Mouse (Mus musculus) embryonic facial prominence, embryonic 14.5 days (tissue): ENCODE data around the gene Nudt22. TPM values are rescaled to one million over a fixed set of nuclear protein-coding genes. Genes with fewer than 3 reads are reported as not detected.

Source experiments
- ATAC-seq: fragments of 200-750 bp; cut with Nextera tagmentation; 2 replicates; pipeline ENCODE4 v1.8.0; 2017; ENCODE audit warnings: low read depth, moderate number of reproducible peaks, moderate TSS enrichment
- DNase-seq: peaks from one replicate; pipeline ENCODE4 v3.0.0-alpha.2; 2015; ENCODE audit warnings: low spot score
- H3K27ac ChIP-seq: fragments of 300-500 bp; sonication (generic); replicated peaks from 2 replicates; pipeline ENCODE4 v1.5.1; 2014; ENCODE audit warnings: low read depth, mild to moderate bottlenecking, low read length, moderate library complexity
- H3K27me3 ChIP-seq: fragments of 300-500 bp; sonication (generic); replicated peaks from 2 replicates; pipeline ENCODE4 v1.6.1; 2014; ENCODE audit warnings: low read length; ENCODE audit not compliant: control insufficient read depth, insufficient read depth
- H3K36me3 ChIP-seq: fragments of 300-500 bp; sonication (generic); 2 replicates; pipeline ENCODE4 v1.6.1; 2014; ENCODE audit warnings: low read length, mixed read lengths; ENCODE audit not compliant: control insufficient read depth, insufficient read depth
- H3K4me1 ChIP-seq: fragments of 300-500 bp; sonication (generic); 2 replicates; pipeline ENCODE4 v1.6.1; 2014; ENCODE audit warnings: antibody characterized with exemption, low read length; ENCODE audit not compliant: control insufficient read depth, insufficient read depth
- H3K4me2 ChIP-seq: fragments of 300-500 bp; sonication (generic); 2 replicates; pipeline ENCODE4 v1.6.1; 2014; ENCODE audit warnings: low read depth, mild to moderate bottlenecking, low read length, moderate library complexity, mixed read lengths
- H3K4me3 ChIP-seq: fragments of 300-500 bp; sonication (generic); 2 replicates; pipeline ENCODE4 v1.5.1; 2014; ENCODE audit warnings: low read depth, mild to moderate bottlenecking, low read length
- H3K9ac ChIP-seq: fragments of 300-500 bp; sonication (generic); 2 replicates; pipeline ENCODE4 v1.6.1; 2014; ENCODE audit warnings: low read depth, mild to moderate bottlenecking, low read length, moderate library complexity, mixed read lengths
- H3K9me3 ChIP-seq: fragments of 300-500 bp; sonication (generic); 2 replicates; pipeline ENCODE4 v1.6.1; 2016; ENCODE audit warnings: low read length; ENCODE audit not compliant: control insufficient read depth
- WGBS: fragments of 180-500 bp; shearing (Covaris S2); extraction: QIAGEN DNeasy Blood & Tissue Kit; methylation state at CpG from one replicate; pipeline ENCODE4 v1.1.7; 2014; 5-methylcytosine and 5-hydroxymethylcytosine counted together
- polyA plus RNA-seq: library from polyadenylated mRNA; unstranded; fragments of >200 nt; fragmentation: Nextera tagmentation; extraction: Ambion mirVana; gene quantifications from 2 replicates; pipeline ENCODE4 v1.2.1, GENCODE M21; 2014

Nudt22 gene
- polyA plus RNA-seq, result 21.9 and 22.9 TPM in 2 replicates

DNA sequence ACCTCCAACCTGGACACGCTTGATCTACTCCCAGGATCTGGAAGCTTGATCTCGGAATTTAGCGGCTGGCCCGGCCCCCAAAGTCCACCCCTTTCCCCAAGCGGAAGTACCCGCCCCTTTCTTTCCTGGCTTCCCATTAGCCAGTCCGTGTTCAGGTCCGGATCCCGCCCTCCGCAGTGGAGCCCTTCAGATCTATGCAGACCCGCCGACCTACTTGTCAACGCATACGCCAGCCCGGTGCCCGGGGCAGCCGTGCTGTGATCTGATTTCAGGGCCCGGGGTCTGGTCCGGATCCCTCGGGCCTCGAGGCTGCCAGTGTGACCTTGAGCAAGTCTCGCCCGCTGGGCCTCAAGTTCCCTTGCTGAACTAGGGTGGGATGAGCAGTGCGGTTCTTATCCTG lies at the start of gene Nudt22, which contains the start of gene Trpt1:
TSS of gene Nudt22 (minus strand) at position 112 of the 400 bp plus-strand sequence.
TSS of gene Trpt1 (plus strand) at position 126 of the 400 bp plus-strand sequence.
- Histone ChIP-seq H3K4me3 (peak within 1 kb of the TSS; percentile 50), H3K27me3 (no peaks in the 10 kb centered on the region), H3K4me2 (peak within 1 kb of the TSS; percentile 70), H3K9me3 (no peaks in the 10 kb centered on the region), H3K36me3 (peaks cover 21% of the 10 kb centered on the region), H3K4me1 (peaks cover 29% of the 10 kb centered on the region; the same call in 1 of the 2 replicates), H3K27ac (no peak within 1 kb of the TSS), H3K9ac (peak within 1 kb of the TSS; percentile 72)
- ATAC-seq, result peak; percentile 80
- peak; percentile 95 for DNase-seq
- WGBS, result 1% methylated on average over 23 of the region's 24 CpGs

DNA sequence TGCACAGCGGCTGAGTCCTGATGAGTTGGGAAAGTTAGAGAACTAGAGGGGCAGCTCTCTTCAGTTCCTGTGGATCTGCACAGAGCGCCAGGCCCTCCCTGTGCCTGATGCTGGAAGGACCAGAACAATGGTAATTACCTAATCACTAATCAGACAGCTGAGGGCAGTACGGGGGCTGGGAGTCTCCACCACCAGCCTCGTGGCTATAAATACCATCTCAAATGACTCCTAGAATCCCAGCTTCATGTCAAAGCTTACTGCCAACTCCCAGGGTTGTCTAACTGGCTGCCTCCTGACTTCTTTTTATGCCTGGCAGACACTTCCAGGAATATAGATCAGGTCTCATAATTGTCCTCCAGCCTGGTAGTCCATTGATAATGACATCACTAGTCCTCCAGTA lies 48.8 kb upstream of the Nudt22 start:
- ATAC-seq (no peak), DNase-seq (no peak)
- H3K9me3 ChIP-seq, result no peaks in the 10 kb centered on the region
- no peaks in the 10 kb centered on the region for H3K27me3 ChIP-seq
- no peak overlapping the region; the same call in 1 of the 2 replicates for H3K27ac ChIP-seq
- peaks cover 3% of the 10 kb centered on the region; the same call in 1 of the 2 replicates for H3K4me1 ChIP-seq
- 0 out of 2 replicates have a peak overlapping the region, but pooled peaks have one; percentile 31 for H3K9ac ChIP-seq
- no peak overlapping the region for H3K4me3 ChIP-seq
- 32% methylated on average over 4 of the region's 4 CpGs for WGBS
- H3K36me3 ChIP-seq, result no peaks in the 10 kb centered on the region
- no peak overlapping the region for H3K4me2 ChIP-seq

GRCm38 (mm10) chr19:7044279-7044678 lies 48.4 kb upstream of the Nudt22 start:
- H3K4me1 ChIP-seq, result peaks cover 3% of the 10 kb centered on the region; the same call in 1 of the 2 replicates
- 53% methylated on average over 4 of the region's 4 CpGs for WGBS
- no peak overlapping the region; the same call in 1 of the 2 replicates for H3K27ac ChIP-seq
- H3K4me2 ChIP-seq, result no peak overlapping the region
- H3K36me3 ChIP-seq, result no peaks in the 10 kb centered on the region
- no peaks in the 10 kb centered on the region for H3K9me3 ChIP-seq
- no peak overlapping the region for H3K4me3 ChIP-seq
- ATAC-seq, result no peak
- no peak for DNase-seq
- no peaks in the 10 kb centered on the region for H3K27me3 ChIP-seq
- 0 out of 2 replicates have a peak overlapping the region, but pooled peaks have one; percentile 31 for H3K9ac ChIP-seq

DNA sequence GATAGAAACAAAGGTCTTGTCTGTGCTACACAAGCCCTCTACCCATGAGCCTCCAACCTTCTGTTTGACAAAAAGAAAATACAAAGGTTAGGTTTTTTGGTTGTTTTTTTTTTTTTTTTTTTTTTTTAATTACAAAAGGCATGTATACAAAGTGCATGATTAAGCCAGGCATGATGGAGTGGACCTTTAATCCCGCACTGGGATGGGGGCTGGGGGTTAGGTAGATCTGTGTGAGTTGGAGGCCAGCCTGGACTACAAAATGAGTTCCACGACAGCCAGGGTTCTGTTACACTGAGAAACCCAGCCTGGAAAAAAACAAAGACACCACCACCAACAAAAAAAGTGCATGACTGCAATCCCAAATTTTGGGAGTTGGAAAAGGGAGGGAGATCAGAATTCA lies 45.3 kb upstream of the Nudt22 start:
- no peak overlapping the region for H3K9ac ChIP-seq
- no peaks in the 10 kb centered on the region for H3K9me3 ChIP-seq
- no peaks in the 10 kb centered on the region for H3K27me3 ChIP-seq
- H3K27ac ChIP-seq, result peak overlapping the region; percentile 92; the same call in 1 of the 2 replicates
- H3K4me3 ChIP-seq, result no peak overlapping the region
- ATAC-seq (no peak), DNase-seq (no peak)
- WGBS, result 83% methylated on average over 2 of the region's 2 CpGs
- H3K4me2 ChIP-seq, result peak overlapping the region; percentile 91; the same call in 1 of the 2 replicates
- H3K36me3 ChIP-seq, result no peaks in the 10 kb centered on the region
- H3K4me1 ChIP-seq, result peaks cover 13% of the 10 kb centered on the region

DNA sequence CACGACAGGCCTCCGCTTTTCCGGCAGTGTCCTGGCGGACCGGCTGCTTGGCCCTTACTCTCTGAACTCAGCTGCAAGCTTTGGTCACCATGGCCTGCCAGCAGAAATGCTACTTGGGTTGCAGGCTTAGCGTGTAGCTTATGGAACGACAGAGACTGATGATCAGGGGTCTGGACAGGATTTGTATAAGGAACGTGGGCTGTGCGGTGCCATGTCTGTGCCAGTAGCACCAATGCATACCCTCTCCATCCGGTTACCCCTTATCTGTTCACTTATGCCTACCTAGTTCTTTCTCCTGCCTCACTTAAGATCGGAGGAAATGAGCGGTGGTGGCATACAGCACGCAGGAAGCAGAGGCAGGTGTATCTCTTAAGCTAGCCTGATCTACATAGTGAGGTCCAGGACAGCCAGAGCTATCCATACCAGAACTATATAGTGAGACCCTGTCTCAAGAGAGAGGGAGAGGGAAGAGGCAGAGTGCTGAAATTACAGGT lies 44.8 kb upstream of the Nudt22 start:
- H3K4me1 ChIP-seq, result peaks cover 13% of the 10 kb centered on the region
- ATAC-seq (no peak), DNase-seq (no peak)
- H3K27me3 ChIP-seq, result no peaks in the 10 kb centered on the region
- H3K9me3 ChIP-seq, result no peaks in the 10 kb centered on the region
- peak overlapping the region; percentile 77 for H3K9ac ChIP-seq
- H3K4me2 ChIP-seq, result peak overlapping the region; percentile 91
- WGBS, result 27% methylated on average over 13 of the region's 13 CpGs
- peak overlapping the region; percentile 48 for H3K4me3 ChIP-seq
- peaks cover 3% of the 10 kb centered on the region; the same call in 1 of the 2 replicates for H3K36me3 ChIP-seq
- peak overlapping the region; percentile 92 for H3K27ac ChIP-seq

- Histone ChIP-seq H3K9ac (peak within 1 kb of the TSS; percentile 90), H3K4me3 (peak within 1 kb of the TSS; percentile 93), H3K36me3 (peaks cover 9% of the 10 kb centered on the region), H3K27ac (peak within 1 kb of the TSS; percentile 92), H3K9me3 (no peaks in the 10 kb centered on the region), H3K4me1 (peaks cover 13% of the 10 kb centered on the region), H3K4me2 (peak within 1 kb of the TSS; percentile 91), H3K27me3 (no peaks in the 10 kb centered on the region)
- DNase-seq, result peak; percentile 100
- WGBS, result under 1% methylated on average over 45 of the region's 49 CpGs
- peak; percentile 99 for ATAC-seq
Observed at GRCm38 (mm10) chr19:7039841-7040636, 44.1 kb upstream of the Nudt22 start, which contains the start of gene Stip1. TSS of gene Stip1 (minus strand) at chr19:7039967.

DNA sequence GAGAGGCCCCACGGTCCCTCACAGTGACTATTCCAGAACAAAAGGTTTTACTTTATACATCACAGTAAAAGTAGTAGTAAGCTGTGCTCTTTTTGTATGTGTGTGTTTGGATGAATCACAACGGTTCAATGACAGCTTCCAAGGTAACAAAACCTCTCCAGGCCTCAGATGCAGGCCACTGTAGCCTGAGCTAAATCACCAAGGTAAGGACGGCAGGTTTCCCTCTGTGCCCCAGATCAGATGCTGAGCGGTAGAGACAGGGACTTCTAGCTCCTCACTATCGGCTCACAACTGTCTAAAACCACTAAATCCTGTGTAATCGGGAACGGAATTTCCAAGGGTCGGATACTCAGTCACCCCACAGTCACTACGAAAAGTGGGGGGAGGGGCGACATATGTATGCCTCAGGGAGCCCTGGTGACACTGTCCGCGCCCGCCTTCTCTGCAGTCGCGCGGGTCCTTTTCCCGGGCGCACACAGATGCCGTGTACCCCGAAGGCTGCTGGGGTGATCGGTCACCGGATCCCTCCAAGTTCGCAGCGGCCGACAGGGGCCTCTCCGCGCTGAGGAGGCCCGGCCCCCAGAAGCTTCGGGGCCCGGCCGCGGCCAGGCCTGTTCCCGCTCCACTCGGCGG lies 43.3 kb upstream of the Nudt22 start:
- Histone ChIP-seq H3K27me3 (no peaks in the 10 kb centered on the region), H3K27ac (peak overlapping the region; percentile 85), H3K4me3 (peak overlapping the region; percentile 93), H3K9ac (peak overlapping the region; percentile 90), H3K9me3 (no peaks in the 10 kb centered on the region), H3K4me2 (peak overlapping the region; percentile 85), H3K36me3 (peaks cover 18% of the 10 kb centered on the region), H3K4me1 (peaks cover 13% of the 10 kb centered on the region)
- WGBS, result 3% methylated on average over 19 of the region's 35 CpGs
- DNase-seq, result peak; percentile 67
- ATAC-seq, result peak; percentile 5

DNA sequence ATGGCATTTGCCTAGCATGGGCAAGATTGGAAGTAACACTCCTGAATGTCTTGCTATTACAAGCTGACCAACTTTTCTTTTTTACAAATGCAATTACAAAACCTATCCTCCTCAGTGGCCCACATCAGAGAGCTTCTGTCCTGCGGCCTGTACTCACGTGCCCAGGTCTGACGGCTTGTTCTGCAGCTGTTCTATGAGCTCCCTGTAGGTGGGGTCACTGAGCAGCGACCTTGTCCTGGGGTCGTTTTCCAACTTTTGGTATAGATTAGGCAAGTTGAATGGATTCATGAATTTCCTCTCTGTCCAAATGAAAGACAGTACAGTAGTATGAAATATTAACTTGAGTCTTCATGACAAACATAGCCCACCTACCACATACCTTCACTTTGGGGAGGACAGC lies 38.1 kb upstream of the Nudt22 start:
- Histone ChIP-seq H3K4me1 (peaks cover 9% of the 10 kb centered on the region), H3K27me3 (no peaks in the 10 kb centered on the region), H3K9me3 (no peaks in the 10 kb centered on the region), H3K36me3 (peaks cover 68% of the 10 kb centered on the region), H3K4me3 (no peak overlapping the region), H3K27ac (no peak overlapping the region), H3K9ac (no peak overlapping the region), H3K4me2 (no peak overlapping the region)
- 94% methylated on average over 5 of the region's 5 CpGs for WGBS
- ATAC-seq, result no peak
- DNase-seq, result no peak
